Mouse (Mus musculus): ENCODE results near the gene Abcc2.
A peak's percentile ranks its signal among the peaks of the same experiment; 100 is the strongest.

Gene Abcc2

DNA sequence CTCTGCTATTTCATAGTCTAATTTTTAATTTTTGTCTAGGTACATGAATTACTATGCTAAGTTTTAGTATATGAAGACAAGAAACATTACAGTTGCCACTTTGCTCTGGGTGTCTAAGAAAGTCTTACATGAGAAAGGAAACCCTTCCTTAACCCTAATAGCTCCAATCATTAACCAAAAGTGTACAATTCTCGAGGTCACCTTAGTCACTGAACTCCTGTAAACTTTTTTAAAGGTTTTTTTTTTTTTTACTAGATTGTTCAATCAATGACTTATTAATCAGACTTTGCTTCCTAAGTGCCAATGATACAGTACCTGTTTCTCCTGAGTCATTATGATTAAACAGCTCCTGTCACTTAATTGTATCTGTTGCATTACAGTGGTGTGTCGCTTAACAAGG lies 4.7 kb upstream of the Abcc2 start:
- no peak for DNase-seq (ENCODE audit: low read depth, low spot score)

DNA sequence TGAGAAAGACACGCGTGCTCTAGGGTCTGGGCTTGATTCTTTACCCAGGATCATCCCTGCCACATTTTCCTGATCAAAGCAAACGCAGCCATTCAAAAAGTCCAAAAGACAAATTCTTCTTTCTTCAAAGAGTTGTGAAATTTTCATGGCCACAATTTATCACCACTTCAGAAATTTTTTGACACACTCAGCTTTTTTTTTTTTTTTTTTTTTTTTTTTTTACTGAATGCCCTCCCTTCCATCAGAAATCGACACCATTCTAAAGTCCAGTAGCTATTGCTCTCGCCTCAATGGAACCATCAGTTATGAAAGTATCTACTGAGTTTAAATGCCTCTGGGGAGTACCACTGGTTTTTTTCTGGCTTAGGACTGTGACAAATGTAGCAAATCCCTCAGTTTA lies 1.6 kb upstream of the Abcc2 start:
- no peak for DNase-seq (ENCODE audit: low read depth, low spot score)

DNA sequence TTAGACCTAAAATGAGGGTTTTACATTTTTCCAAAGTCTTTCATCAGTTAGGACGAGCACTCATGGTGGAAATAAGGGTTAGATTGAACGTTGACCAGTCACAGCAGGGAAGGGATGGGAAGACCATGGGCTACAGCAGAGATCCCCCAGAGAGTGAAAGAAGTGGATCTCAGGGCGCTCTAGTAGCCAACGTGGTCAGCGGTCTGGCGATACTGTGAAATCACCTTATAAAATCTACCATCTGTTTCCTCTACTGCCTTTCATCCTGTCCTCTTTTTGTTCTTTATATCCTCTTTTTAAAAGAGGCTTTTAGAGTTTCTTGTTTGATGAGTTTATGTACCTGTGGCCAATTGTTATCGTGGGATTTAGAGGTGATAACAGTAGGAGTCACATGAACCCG lies 2.8 kb downstream of the Abcc2 start:
- no peak for DNase-seq (ENCODE audit: low read depth, low spot score)

DNA sequence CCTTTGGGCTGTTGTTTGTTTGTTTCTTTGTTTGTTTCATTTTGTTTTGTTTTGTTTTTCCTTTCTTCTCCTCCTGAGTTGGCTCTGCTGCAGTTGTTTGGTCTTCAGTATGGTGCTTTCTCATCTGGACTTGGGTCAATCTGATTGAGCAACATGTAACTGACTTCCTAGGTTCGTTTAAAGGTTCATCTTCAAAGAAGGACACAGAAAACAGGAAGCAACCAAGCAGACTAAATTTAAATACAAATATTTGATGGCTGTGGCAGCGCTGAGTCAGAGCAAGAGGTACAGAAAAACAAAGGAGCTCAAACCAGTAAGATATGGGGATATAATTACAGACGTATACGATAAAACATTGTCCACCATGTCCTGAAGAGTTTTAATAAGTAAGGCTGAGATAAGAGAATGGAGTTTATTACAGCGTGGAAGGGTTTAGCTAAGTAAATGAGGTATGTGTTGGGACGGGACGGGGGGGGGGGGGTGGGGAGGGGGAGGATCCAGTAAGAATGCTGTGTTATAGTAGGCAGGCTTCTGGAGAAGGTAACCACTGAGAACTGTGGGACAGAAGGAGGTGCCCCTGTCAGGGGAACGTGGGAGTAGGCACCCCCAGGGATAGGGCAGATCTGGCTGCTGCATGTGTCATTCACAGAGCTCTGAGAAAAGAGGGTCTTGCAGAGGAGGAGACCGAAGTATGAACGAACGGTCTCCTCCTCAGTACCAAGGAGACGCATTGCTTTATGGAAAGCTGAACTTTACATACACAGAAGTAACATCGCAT lies 4.4 kb downstream of the Abcc2 start:
- DNase-seq (ENCODE audit: low read depth, low spot score): no peak

DNA sequence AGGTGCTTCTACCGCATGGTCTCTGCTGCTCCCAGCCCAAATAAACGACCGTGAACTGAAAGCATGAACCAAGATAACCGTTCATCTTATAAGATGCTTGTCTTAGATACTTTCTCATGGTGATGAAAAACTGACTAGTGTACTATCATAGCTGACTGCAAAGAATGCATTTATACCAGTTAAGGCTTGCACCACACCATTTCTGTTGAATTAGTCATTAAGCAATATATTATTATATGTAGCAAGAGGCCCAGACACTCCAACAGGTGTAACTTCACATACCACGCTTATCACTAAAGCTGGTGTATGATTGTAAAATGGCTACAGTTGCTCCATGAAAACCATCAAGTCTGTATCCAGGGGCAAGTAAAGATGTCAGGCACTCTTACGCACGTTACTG lies 7.8 kb downstream of the Abcc2 start:
- no peak for DNase-seq (ENCODE audit: low read depth, low spot score)

DNA sequence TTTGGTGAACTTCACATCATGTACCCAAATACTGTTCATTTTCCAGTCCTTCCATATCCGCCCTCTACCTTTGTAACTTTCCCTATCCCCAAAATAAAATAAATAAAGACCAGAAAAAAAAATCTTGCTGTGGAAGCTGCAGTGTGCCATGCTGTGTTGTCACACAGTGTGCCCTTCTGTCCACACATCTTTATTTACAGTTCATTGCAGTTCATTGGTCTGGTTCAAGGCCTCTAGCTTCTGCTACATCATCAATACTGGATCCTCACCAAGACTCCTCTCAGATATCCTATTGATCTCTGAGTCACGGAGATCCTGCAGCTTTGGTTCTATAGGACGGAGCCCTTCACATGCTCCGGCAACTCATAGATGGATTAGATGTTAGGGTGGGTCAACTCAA lies 10.5 kb downstream of the Abcc2 start:
- DNase-seq (ENCODE audit: low read depth, low spot score): no peak

DNA sequence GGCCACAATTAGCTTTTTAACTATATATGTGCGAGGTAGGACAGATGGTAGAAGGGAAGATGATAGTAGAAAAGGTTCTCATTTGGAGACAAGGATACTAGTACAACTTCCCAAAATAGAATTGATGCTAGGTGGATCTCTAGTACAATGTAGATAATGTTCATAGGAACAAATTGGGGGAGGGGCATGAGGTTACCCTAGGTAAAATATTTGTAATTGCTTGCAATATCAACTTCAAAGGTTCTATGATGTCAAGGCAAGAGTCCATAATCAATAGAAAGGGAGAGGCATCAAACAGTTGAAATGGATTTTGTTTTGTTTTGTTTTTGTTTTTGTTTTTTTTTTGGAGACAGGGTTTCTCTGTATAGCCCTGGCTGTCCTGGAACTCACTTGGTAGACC lies 12.0 kb downstream of the Abcc2 start:
- DNase-seq (ENCODE audit: low read depth, low spot score): no peak

DNA sequence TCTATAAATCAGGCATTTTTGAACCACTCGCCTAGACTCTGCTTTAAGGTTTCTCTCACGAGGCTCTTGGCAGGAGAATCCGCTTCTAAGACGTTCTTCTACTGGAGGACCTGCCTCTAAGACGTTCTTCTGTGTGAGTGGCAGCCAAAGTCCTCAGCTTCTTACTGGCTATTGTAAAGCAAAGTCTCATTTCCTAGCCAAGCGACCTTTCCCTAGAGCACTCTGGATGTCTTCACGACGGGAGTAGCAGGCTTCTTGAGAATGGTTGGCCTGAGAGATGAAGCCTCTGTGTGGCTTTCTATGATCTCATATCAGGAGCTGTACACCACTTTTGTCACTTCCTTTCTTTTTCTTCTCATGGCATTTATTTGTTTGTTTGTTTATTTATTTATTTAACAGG lies 13.5 kb downstream of the Abcc2 start:
- DNase-seq (ENCODE audit: low read depth, low spot score): no peak

DNA sequence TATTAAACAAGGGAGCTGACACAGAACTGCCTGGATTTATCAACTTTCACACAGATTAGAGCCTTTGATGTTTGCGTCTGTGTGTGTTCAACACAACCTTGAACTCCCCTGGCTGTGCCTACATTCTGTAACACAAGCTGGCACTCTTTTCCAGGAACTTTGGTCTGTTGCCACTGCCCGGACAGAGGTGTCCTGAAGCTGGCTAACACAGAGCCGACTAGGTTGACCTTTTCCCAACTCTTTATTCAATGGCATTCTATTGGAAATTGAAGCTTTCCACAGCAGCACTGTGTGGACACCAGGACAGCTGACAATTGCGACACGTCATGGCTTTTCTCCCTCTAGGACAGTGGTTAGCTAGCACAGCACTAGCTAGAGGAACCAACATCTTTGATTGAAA lies 15.2 kb downstream of the Abcc2 start:
- no peak for DNase-seq (ENCODE audit: low read depth, low spot score)

DNA sequence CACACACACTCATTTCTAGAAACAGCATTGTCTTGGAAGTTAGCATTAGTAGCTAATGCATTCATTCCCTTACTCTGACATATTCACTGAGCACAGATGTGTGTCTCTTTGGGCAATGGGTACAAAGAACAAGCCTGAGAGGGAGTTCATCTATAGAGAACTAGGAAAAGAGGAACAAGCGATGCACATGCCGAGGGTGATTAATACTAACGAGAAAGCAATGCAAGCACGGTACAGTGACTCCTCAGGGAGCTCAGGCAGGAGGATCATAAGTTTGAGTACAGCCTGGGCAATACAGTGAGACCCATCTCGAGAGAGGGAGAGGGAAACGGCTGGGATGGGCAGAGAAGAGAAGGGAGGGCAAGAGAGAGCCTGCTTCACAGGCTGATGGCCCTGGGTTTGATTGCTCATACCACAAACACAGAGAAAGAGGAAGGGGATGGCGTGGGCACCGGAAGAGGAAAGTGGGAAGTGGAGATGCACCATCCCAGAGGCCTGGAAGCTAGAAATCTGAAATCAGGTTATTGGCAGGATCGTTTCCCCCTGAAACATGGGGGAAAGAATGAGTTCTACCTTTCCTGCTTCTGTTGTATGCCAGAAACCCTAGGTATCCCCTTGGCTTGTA lies 19.5 kb downstream of the Abcc2 start:
- DNase-seq (ENCODE audit: low read depth, low spot score): no peak

DNA sequence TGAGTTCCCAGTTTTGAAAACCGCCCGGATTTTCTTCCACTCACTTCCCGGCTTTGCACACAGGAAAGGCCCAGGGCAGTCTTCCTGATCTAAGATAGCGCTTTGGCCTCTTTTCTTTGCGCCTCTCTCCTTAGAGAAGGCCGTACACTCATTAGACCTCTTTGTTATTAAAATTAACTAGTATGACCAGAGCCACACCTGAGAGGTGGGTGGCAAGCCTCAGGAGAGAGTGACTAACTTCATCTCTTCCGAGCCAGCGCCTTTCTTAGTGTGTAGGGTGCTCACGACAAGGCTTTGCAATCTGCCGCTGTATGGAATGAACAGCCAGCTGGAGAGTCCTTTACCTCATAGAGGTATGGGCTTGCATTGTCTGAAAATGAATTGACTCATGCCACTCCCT lies 21.9 kb downstream of the Abcc2 start:
- DNase-seq (ENCODE audit: low read depth, low spot score): no peak

DNA sequence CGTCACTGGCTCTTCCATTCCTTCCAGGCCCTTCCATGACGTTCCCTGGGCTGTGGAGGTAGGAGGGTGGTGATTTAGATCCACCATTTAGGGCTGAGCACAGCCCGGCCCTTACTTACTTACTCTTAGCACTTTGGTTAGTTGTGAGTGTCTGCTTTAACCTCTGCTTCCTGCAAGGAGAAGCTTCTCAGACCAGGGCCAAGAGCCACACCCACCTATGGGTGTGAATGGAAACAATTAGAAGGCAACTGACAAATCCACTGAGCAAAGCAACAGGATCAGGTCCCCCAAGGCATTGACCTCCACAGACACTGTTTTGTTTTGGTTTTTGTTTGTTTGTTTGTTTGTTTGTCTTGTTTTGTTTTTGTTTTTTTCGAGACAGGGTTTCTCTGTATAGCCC lies 27.3 kb downstream of the Abcc2 start:
- DNase-seq (ENCODE audit: low read depth, low spot score): no peak

DNA sequence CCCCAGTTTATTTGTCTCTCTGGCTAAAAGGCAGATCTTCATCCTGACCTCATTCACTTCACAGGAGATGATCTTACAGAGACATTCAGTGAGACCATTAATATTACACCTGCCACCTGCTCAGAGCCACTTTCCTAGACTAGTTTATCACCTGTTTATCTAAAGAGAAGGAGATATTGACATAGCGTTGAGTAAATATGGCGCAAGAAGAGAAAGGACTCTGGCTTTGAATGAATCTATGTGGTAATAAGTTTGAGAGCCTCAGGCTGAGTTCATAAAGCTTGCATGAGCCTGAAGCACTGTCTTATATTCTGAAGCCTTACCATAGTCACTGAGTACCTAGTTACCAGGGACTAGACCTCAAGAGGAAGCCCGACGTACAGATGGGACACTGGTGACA lies 29.4 kb downstream of the Abcc2 start:
- DNase-seq (ENCODE audit: low read depth, low spot score): no peak

DNA sequence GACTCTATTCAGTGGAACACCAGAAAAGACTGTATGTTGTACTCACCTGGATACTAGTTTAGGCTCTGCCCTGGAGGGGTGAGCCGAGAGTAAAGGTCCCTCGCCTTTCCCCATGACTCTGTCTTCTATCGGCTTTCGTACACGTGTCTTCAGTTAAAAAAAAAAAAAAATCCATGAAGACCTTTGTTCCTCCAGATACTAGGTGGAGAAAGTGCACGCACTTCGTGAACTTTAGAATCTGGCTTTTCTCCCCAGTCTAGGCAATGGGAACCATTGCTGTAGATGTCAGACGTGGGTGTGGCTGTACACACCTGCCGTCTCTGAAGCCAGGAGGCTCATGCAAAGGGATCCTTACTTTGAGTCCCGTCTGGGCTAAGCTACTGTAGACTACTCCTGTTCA lies 31.3 kb downstream of the Abcc2 start:
- DNase-seq (ENCODE audit: low read depth, low spot score): no peak

DNA sequence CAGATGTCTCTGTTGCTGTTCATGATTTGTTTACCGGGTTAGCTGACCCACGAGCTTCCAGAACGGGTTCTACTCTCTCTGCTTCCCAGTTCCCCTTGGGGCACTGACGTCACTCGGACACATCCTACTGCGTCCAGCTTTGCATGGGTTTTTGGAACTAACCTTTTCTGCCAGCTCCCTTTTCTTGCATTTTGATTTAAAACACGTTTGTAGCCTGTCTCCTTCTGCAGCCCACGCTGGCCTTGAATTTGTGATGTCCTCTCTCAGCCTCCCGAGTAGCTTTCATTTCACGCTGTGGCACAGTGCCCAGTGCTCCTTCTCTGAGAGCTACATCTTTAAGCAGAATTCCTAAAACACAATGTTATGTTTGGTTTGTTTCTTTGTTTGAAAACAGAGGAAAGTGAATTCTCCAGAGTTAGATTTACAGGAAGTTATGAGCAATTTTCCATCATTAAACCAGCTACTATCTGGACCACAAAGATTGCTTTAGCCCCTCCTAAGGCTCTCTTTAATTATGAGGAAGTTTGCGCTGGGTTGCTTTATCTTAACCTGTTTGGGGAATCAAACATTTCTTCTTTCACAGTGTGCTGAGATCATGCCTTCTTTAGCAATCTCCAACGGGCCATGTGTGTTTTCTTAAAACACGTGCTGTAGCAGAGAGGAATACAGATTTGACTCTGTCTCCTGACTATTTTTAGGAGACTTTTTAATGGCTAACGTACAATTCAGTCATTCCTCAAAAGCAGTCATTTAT lies 33.8 kb downstream of the Abcc2 start:
- no peak for DNase-seq (ENCODE audit: low read depth, low spot score)

DNA sequence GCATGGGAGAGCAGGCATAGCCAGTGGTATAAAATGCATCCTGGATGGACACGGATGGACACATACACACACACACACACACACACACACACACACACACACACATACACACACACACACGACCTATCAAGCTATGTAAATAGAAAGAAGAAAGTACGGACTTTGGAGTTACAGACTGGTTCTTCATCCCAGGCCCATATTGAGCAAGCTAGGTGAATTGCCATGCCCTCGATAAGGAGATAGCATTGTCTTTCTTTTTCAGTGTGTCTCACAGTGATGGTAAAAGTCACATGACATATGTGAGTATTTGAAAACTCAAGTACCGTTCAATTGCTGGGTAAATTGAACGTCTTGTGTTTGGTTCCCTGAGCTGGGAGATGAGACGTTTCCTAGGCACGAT lies 44.9 kb downstream of the Abcc2 start:
- DNase-seq (ENCODE audit: low read depth, low spot score): no peak

DNA sequence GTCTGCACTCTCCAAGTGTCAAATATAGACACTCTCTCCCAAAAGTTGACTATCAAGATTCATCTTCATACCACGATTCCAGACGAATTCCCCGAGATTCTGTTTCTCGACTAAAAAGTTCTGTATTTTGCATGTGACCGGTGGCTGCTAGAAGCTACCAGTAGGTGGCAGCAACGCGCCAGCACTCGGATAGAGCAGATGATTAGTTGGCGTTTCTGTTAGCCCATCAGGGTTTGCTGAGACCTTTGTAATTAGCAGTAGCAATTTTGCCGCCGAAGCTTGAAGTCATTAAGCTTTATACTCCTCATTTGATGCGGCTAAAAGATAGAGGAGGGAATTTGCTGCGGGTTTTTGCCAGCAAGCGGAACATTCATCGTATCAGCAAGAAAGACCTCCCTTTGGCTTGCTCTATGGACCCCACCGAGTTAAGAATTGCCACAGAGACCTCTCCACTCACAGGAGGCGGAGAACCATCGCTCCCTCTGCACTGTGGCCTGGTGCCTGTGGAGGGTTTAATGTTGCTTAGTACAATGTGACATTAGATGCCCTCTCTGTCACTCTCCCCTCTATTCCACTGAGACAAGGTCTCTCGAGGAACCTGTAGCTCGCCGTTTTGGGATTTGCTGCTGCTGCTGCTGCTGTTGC lies 50.6 kb downstream of the Abcc2 start:
- DNase-seq (ENCODE audit: low read depth, low spot score): peak; percentile 83

DNA sequence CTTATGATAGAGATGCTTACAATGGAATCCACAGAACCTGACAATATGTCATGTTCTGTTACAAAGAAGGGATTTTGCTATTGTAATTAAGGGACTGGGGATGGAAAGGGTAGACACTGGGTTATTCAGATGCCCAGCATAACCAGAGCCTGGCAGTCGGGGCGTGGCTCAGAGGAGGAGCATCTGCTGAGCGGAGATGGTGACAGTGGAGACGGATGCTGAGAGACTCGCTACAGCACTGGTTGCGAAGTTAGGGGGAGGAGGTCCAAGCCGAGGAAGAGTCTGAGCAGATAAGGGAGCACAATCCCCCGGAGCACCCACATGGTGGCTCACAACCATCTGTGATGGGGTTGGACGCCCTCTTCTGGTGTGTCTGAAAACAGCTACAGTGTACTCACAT lies 61.2 kb downstream of the Abcc2 start:
- no peak for DNase-seq (ENCODE audit: low read depth, low spot score)

DNA sequence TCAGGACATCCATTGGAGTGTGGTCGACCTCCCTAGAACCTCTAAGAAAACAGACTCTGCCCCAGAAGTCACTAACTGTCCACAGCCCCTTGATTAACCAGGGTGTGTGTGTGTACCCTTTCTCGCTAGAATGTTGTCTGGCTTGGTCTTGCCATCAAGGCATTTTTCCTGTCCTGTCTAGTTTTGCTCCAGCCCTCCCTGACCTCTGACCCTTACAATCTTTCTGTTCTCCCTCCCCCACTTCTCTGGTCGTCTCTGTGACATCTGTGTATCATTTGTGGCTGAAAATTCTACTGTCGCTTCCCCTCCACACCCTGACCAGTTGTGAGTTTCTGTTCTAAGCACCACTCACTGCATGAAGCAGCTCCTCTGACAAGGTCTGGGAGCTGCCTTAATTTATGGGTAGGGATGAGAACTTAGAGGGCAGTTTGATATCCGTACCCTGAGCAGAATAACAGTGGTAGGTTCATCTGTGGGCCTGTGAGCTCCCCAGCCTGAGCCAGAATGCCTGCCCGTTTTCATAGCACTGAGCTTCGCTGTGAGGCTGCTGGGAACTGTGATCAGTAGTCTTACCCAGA lies 63.4 kb downstream of the Abcc2 start:
- DNase-seq (ENCODE audit: low read depth, low spot score): peak; percentile 27

DNA sequence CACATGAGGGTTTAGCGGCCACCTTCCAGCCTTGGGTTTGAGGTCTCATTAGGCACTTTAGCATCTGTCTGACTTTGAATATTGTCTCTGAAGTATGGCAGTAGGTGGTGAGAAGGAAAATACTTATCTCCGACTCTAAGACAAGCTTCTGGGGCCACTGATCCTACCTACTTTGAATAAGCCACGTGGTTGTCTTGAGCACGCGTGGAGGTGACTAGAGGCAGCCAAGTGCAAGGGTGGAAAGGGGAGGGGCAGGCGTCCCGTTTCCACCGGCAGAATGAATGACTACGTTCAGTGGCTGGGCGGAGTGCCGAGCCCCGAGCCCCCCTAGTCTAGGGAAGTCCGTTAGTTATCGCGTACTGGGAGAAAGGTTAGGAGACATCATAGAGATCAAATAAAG lies 65.1 kb downstream of the Abcc2 start:
- DNase-seq (ENCODE audit: low read depth, low spot score): no peak

DNA sequence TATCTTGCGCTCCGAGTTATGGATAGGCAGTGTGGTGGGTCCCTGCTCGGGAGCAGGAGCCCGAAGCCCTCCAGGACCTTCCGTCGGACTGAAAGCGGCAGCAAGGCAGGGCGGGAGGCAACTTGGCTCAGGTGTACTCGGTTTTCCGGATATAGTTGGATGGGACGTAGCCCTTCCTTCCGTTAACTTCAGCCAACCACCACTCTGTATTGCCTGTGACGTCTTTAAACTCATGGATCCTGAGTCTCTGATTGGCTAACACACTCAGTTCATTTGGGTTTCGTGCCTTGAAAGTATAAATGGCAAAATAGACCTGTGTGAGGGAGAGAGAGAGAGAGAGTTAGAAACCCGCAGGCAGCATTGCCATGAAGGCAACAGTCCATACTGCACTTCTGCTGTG lies 66.0 kb downstream of the Abcc2 start:
- DNase-seq (ENCODE audit: low read depth, low spot score): no peak

DNA sequence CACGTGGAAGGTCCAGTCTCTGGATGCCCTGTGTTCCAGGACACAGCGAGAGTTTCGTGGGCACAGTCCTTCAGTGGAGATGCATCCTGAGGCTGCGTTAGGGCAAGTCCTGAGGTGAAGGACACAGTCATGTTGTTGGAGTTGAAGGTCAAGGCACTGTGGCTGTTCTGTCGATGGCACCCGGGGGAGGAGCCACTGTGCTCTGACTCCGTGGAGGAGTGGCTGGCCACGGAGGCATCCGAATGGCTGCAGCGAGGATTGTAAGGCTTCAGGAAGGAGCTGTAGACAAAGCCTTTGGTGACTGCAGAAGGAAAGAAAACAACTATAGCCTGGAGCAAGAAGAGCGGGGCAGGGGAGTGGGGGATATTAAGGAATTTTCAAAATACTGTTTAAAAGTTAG lies 68.0 kb downstream of the Abcc2 start:
- no peak for DNase-seq (ENCODE audit: low read depth, low spot score)
